Mouse (Mus musculus) lung, adult 18-20 months (tissue): ENCODE measurements around the gene Opalin.

ENCODE experiments used
- DNase-seq, 2 experiments: peaks; one replicate each; pipeline ENCODE4 v3.0.0; 2022; ENCODE audit warnings: mixed read lengths in 2 of 2

The Opalin gene

DNA sequence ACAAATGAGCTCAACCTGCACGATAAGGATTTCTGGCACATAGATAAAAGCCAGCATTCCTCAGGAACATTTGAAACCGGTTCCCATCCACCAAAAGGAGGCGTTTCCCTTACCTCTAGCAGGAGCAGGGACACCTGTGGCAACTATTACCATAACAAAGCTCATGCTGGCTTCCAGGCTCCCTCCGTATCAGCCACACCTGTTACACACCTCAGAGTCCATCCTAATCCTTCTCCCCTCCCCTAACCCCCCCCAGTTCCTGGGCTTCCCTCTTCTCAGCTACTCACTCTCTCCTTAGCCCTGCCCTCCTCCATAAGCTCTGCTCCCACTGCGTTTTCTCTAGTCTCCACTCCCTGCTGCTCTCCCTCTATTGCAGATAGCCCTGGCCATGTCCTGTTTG, 63.3 kb downstream of the Opalin start:
- DNase-seq: no peak
